11 mouse cellular contexts compared by ENCODE assay signal in genomic region chr17:12171666-12172065, GRCm38 (mm10).
"Had no signal": no experiment of that assay in that cellular context is flagged by ENCODE, and none has a peak within 500 bp of the region (broad histone marks: within the 10 kb centered on the region; RNA-seq: fewer than 3 reads in every experiment).

No protein-coding gene starts in this region.

- H3K9me3 ChIP-seq: midbrain, embryonic 12.5 days; neural tube, embryonic 15.5 days had no signal

- DNase-seq: midbrain, embryonic 14.5 days; right cerebral cortex, postnatal 14 days; thymus, adult 18-20 months; thymus, postnatal 36 days had no signal

- H3K36me3 ChIP-seq: neural tube, embryonic 15.5 days had no signal

- H3K27ac ChIP-seq: liver, embryonic 14.5 days; midbrain, embryonic 10.5 days; midbrain, embryonic 12.5 days; neural tube, embryonic 13.5 days; neural tube, embryonic 15.5 days had no signal

- H3K9ac ChIP-seq: lung, embryonic 14.5 days; midbrain, embryonic 12.5 days; neural tube, embryonic 13.5 days; neural tube, embryonic 15.5 days had no signal

- H3K27me3 ChIP-seq: midbrain, embryonic 12.5 days; neural tube, embryonic 13.5 days; neural tube, embryonic 15.5 days had no signal

- H3K4me3 ChIP-seq: midbrain, embryonic 10.5 days; midbrain, embryonic 12.5 days; myocyte; neural tube, embryonic 13.5 days; neural tube, embryonic 15.5 days had no signal

- H3K4me2 ChIP-seq: lung, embryonic 14.5 days; midbrain, embryonic 12.5 days; neural tube, embryonic 13.5 days; neural tube, embryonic 15.5 days had no signal
